Mouse (Mus musculus): ENCODE data around the gene BC005537. TPM values are rescaled to one million over a fixed set of nuclear protein-coding genes. Genes with fewer than 3 reads are reported as not detected.
A peak's percentile ranks its signal among the peaks of the same experiment; 100 is the strongest.

Gene BC005537
- total RNA-seq, 1 experiment, result 37.9 TPM

GRCm38 (mm10) chr13:24825587-24825986 lies 24.1 kb downstream of the BC005537 start:
- in situ Hi-C loops (cut with MboI; ENCODE audit: low sequenced_read_pairs in 2 of 2, unreplicated experiment in 2 of 2), result no loop called here
- H3K36me3 ChIP-seq (ENCODE audit: control insufficient read depth, insufficient read depth, low read length, poor library complexity, severe bottlenecking), result no peaks in the 10 kb centered on the region
- no peak overlapping the region for H3K27ac ChIP-seq (ENCODE audit: insufficient read depth, low read depth, low read length, poor library complexity, severe bottlenecking)
- no peak for TF ChIP-seq CHD2 (IDR thresholded peaks at IDR 0.05; ENCODE audit: low read depth, low read length)
- H3K4me1 ChIP-seq (ENCODE audit: control insufficient read depth in 2 of 2, insufficient read depth in 2 of 2, low read length in 2 of 2, poor library complexity in 1 of 2), result no peaks in the 10 kb centered on the region
- no peak for DNase-seq (ENCODE audit: low read depth, low spot score)
- no peak overlapping the region for H3K9ac ChIP-seq (ENCODE audit: insufficient read depth, low read depth, low read length, poor library complexity, severe bottlenecking)
- H3K9me3 ChIP-seq (ENCODE audit: control insufficient read depth, insufficient read depth, low read depth, low read length), result no peaks in the 10 kb centered on the region
- H3K4me3 ChIP-seq (ENCODE audit: insufficient read depth in 1 of 2, low read depth in 1 of 2, low read length in 2 of 2, poor library complexity in 1 of 2, severe bottlenecking in 1 of 2), result no peak overlapping the region

- Histone ChIP-seq H3K9ac (ENCODE audit: insufficient read depth, low read depth, low read length, poor library complexity, severe bottlenecking) (no peak overlapping the region), H3K27ac (ENCODE audit: insufficient read depth, low read depth, low read length, poor library complexity, severe bottlenecking) (no peak overlapping the region), H3K4me1 (ENCODE audit: control insufficient read depth in 2 of 2, insufficient read depth in 2 of 2, low read length in 2 of 2, poor library complexity in 1 of 2) (no peaks in the 10 kb centered on the region), H3K9me3 (ENCODE audit: control insufficient read depth, insufficient read depth, low read depth, low read length) (no peaks in the 10 kb centered on the region), H3K4me3 (ENCODE audit: insufficient read depth in 1 of 2, low read depth in 1 of 2, low read length in 2 of 2, poor library complexity in 1 of 2, severe bottlenecking in 1 of 2) (no peak overlapping the region), H3K36me3 (ENCODE audit: control insufficient read depth, insufficient read depth, low read length, poor library complexity, severe bottlenecking) (no peaks in the 10 kb centered on the region)
- TF ChIP-seq MAFK (IDR thresholded peaks at IDR 0.05; ENCODE audit: insufficient read depth, low read depth, low read length) (no peak), ZC3H11A (IDR thresholded peaks at IDR 0.05; ENCODE audit: borderline replicate concordance, low read depth, low read length) (no peak), CHD2 (IDR thresholded peaks at IDR 0.05; ENCODE audit: low read depth, low read length) (no peak), HCFC1 (IDR thresholded peaks at IDR 0.05; ENCODE audit: borderline replicate concordance, insufficient read depth, low read length) (no peak), ZNF384 (IDR thresholded peaks at IDR 0.05; ENCODE audit: low read depth, low read length) (no peak)
- DNase-seq (ENCODE audit: low read depth, low spot score), result no peak
- in situ Hi-C loops (cut with MboI; ENCODE audit: low sequenced_read_pairs in 2 of 2, unreplicated experiment in 2 of 2), result no loop called here
Measured at GRCm38 (mm10) chr13:24826116-24826515, 24.7 kb downstream of the BC005537 start.

GRCm38 (mm10) chr13:24830756-24831352 lies 29.4 kb downstream of the BC005537 start:
- Histone ChIP-seq H3K9ac (ENCODE audit: insufficient read depth, low read depth, low read length, poor library complexity, severe bottlenecking) (peak overlapping the region; percentile 83), H3K36me3 (ENCODE audit: control insufficient read depth, insufficient read depth, low read length, poor library complexity, severe bottlenecking) (no peaks in the 10 kb centered on the region; the same call in 1 of the 2 replicates), H3K9me3 (ENCODE audit: control insufficient read depth, insufficient read depth, low read depth, low read length) (no peaks in the 10 kb centered on the region), H3K4me3 (ENCODE audit: insufficient read depth in 1 of 2, low read depth in 1 of 2, low read length in 2 of 2, poor library complexity in 1 of 2, severe bottlenecking in 1 of 2) (peak overlapping the region; percentile 73 to 74), H3K4me1 (ENCODE audit: control insufficient read depth in 2 of 2, insufficient read depth in 2 of 2, low read length in 2 of 2, poor library complexity in 1 of 2) (peaks cover 0 to 3% of the 10 kb centered on the region in 2 experiments; a peak in 2 of 4 replicates), H3K27ac (ENCODE audit: insufficient read depth, low read depth, low read length, poor library complexity, severe bottlenecking) (no peak overlapping the region)
- in situ Hi-C loops (cut with MboI; ENCODE audit: low sequenced_read_pairs in 2 of 2, unreplicated experiment in 2 of 2), result no loop called here
- no peak for DNase-seq (ENCODE audit: low read depth, low spot score)
- no peak for TF ChIP-seq HCFC1 (IDR thresholded peaks at IDR 0.05; ENCODE audit: borderline replicate concordance, insufficient read depth, low read length)
- TF ChIP-seq ZNF384 (IDR thresholded peaks at IDR 0.05; ENCODE audit: low read depth, low read length), result no peak
- no peak for TF ChIP-seq ZC3H11A (IDR thresholded peaks at IDR 0.05; ENCODE audit: borderline replicate concordance, low read depth, low read length)

GRCm38 (mm10) chr13:24831353-24832130 lies 30.1 kb downstream of the BC005537 start, which contains the start of the genes Acot13 and Tdp2:
Gene Acot13 (minus strand): TSS chr13:24831540.
Gene Tdp2 (plus strand): TSS chr13:24831679.
- H3K27ac ChIP-seq (ENCODE audit: insufficient read depth, low read depth, low read length, poor library complexity, severe bottlenecking), result peak within 1 kb of the TSS; percentile 39
- in situ Hi-C loops (cut with MboI; ENCODE audit: low sequenced_read_pairs in 2 of 2, unreplicated experiment in 2 of 2), result no loop called here
- peaks cover 0 to 5% of the 10 kb centered on the region in 2 experiments; a peak in 2 of 4 replicates for H3K4me1 ChIP-seq (ENCODE audit: control insufficient read depth in 2 of 2, insufficient read depth in 2 of 2, low read length in 2 of 2, poor library complexity in 1 of 2)
- no peaks in the 10 kb centered on the region for H3K9me3 ChIP-seq (ENCODE audit: control insufficient read depth, insufficient read depth, low read depth, low read length)
- H3K9ac ChIP-seq (ENCODE audit: insufficient read depth, low read depth, low read length, poor library complexity, severe bottlenecking), result peak within 1 kb of the TSS; percentile 98
- H3K4me3 ChIP-seq (ENCODE audit: insufficient read depth in 1 of 2, low read depth in 1 of 2, low read length in 2 of 2, poor library complexity in 1 of 2, severe bottlenecking in 1 of 2), result peak within 1 kb of the TSS; percentile 74 to 87
- DNase-seq (ENCODE audit: low read depth, low spot score), result peak; percentile 97
- H3K36me3 ChIP-seq (ENCODE audit: control insufficient read depth, insufficient read depth, low read length, poor library complexity, severe bottlenecking), result peaks cover 2% of the 10 kb centered on the region
- peak; percentile 61; the same call in 1 of the 2 replicates for TF ChIP-seq HCFC1 (IDR thresholded peaks at IDR 0.05; ENCODE audit: borderline replicate concordance, insufficient read depth, low read length)
- TF ChIP-seq CHD2 (IDR thresholded peaks at IDR 0.05; ENCODE audit: low read depth, low read length), result peak; percentile 81
- no peak for TF ChIP-seq ZC3H11A (IDR thresholded peaks at IDR 0.05; ENCODE audit: borderline replicate concordance, low read depth, low read length)
- TF ChIP-seq ZNF384 (IDR thresholded peaks at IDR 0.05; ENCODE audit: low read depth, low read length), result no peak
- TF ChIP-seq MAFK (IDR thresholded peaks at IDR 0.05; ENCODE audit: insufficient read depth, low read depth, low read length), result no peak

All from ES-E14 (cell line).